Mouse (Mus musculus) ES-Bruce4 (cell line): ENCODE measurements around the gene Artn.

Source experiments
- CTCF ChIP-seq: IDR thresholded peaks from one replicate; pipeline ENCODE4 v1.8.1; 2011; ENCODE audit warnings: low read depth, low read length
- POLR2A ChIP-seq: IDR thresholded peaks from one replicate; pipeline ENCODE4 v1.8.1; 2011; ENCODE audit warnings: low read length; ENCODE audit not compliant: insufficient read depth

GRCm38 (mm10) chr4:117887920-117888319 lies 41.6 kb downstream of the Artn start:
- TF ChIP-seq CTCF (no peak), POLR2A (no peak)
